Mouse (Mus musculus) kidney, postnatal 36 days (tissue): ENCODE measurements at regions not wholly inside any gene's neighbourhood (a gene's known extent, or its start where the extent isn't known, plus 50 kb on each side); places are given as distances from the start of the nearest gene placed in this dataset.
A peak's percentile ranks its signal among the peaks of the same experiment; 100 is the strongest.

ENCODE experiments used
- DNase-seq, 2 experiments: peaks; one replicate each; pipeline ENCODE4 v3.0.0; 2021 to 2022; ENCODE audit warnings: mixed read lengths in 2 of 2

- no peak for DNase-seq
These were observed 158.0 kb downstream of the Rplp1 start for GRCm38 (mm10) chr9:61756224-61756800.

- no peak for DNase-seq
These were observed 159.0 kb downstream of the Rplp1 start for GRCm38 (mm10) chr9:61755311-61755710.

DNA sequence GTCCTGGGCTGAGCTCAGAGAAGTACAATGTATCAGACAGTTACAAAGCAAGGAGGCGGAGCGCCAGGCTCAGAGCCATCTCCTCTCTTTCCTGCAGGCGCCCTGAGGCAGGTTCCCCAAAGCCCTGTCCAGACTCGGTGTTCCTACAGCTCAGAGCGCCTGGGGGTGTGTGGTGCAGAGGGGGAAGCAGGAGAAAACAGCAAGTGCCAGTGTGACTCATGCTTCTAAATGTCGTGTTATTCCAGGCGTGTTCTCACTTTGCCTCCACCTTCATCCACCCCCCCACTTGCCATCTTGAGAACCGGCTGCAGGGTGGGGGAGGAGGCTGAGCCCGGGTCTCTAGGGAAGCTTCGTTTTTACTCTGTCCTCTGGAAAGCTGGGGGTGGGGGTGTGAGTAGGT lies 160.5 kb downstream of the Rplp1 start:
- DNase-seq, result no peak

- no peak for DNase-seq
These were observed 165.1 kb downstream of the Rplp1 start for GRCm38 (mm10) chr9:61749201-61749600.

DNA sequence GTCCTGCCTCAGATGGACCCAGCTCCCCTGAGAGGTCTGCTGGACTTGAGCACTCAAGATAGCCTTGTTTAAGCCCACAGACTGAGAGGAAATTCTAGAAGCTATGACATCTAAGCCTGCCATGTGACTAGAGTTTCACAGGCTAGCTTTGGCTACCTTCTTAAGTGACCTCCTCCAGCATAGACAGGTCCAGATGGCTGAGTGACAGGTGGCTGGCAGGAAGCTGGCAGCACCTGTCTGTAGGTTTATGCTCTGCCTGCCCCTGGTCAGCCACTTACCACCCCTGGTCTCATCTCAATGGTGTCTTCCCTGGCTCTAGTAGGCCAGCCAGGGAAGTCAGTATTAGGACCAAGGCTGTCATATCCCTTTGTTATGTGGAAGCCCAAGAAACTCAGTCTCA lies 165.9 kb downstream of the Rplp1 start:
- DNase-seq, result no peak

DNA sequence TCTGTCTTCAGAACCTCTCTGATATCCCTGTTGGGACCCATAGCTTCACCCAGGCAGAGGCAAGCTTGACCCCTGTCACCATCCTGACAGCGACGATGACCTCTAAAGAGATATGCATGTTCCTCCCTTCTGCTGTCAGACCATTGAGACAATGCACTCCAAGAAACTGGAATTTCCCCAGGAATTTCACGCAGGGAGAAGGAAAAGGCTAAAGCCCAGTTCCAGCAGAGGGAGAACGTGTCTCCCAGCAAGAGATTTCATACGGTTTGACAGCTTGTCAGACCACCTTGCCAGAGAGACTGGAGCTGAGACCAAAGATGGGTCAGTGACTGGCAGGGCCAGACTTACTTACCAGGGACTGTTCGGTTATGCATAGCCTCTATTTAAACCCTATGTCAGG lies 167.9 kb downstream of the Rplp1 start:
- DNase-seq, result no peak

- peak; percentile 62 to 76 for DNase-seq
These were observed 169.0 kb downstream of the Rplp1 start for GRCm38 (mm10) chr9:61745301-61745801.

- peak; percentile 17 to 18 for DNase-seq
These were observed 180.8 kb downstream of the Rplp1 start for GRCm38 (mm10) chr9:61733540-61733939.

DNA sequence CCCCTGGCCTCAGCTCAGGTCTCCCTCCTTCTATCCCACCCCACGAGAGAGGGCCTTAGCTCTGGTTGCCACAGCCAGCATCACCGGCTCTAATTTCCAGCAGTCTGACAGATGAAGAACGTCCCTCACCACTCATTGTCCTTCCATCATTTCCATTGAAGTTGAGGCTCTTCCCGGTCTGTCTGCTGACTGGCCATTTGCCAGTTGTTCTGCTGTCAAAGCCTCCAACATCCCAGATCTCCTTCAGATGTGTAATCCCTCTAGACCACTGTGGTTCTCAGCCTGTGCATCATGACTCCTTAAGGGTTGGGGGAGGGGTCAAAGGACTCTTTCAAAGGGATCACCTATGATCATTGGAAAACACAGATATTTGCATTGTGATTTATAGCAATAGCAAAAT lies 181.6 kb downstream of the Rplp1 start:
- DNase-seq, result no peak

DNA sequence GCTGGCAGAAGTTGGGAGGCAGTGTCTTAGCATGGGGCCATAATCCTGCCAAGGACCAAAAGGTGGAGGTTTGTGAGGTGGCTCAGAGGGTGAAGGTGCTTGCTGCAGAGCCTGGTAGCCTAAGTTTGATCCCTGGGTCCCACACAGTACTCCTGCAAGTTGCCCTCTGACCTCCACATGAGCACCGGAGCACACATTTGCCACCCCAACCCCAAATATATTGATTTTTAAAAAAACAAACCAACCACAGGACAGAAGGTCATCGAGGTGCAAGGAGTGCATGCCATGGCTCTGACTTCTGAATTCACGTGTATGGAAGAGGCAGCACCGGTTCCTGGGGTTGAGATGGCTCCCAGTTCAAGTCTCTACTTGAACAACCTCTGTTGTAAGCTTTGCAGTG lies 186.2 kb downstream of the Rplp1 start:
- DNase-seq, result no peak

DNA sequence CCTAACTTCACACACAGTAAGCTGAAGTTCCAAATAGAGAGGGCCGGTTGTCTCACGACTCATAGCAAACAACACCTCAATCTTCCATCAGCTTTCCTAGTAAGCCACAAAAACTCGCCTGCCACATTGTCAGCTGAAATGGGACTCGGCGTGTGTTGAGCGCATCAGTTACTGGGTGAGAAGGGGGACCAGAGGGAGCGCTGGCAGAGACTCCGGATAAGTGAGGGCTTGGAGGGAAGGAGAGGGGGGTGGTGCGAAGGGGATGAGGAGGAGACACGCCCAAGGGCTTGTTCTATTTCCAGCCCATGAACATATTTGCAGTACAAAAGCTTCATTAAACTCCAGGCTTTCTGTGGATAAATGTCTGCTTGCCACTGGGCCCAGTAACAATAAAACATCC lies 186.7 kb downstream of the Rplp1 start:
- DNase-seq, result no peak

- DNase-seq, result no peak
These were observed 190.3 kb downstream of the Rplp1 start for GRCm38 (mm10) chr9:61724070-61724469.

DNA sequence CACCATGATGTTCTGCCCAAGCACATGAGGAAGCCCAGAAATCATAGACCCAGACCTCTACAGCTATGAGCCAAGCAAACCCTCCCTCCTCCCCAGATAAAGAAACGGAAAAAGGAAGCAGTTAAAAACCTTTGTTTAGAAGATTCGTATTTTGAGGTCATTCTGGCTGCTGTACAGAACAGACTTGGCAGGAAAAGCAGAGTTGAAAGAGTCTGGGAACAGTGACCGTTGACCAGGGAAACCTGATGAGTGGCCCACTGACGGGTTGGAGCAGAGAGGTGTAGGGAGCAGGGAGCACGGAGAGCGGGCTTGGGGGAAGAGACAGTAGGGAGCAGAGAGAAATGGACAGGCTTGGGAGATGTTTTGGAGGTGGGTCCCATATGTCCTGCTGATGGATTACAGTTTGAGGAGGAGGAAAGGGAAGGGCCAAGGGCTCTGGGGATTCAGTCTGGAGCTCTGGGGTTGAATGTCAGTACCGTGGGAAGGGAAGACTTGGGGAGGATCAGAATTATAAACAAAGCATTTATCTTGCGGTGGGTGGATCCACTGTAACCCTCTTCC lies 191.2 kb downstream of the Rplp1 start:
- DNase-seq, result peak; percentile 72 to 73

- no peak for DNase-seq
These were observed 192.5 kb downstream of the Rplp1 start for GRCm38 (mm10) chr9:61721851-61722250.

GRCm38 (mm10) chr9:61721071-61721470 lies 193.3 kb downstream of the Rplp1 start:
- no peak for DNase-seq

GRCm38 (mm10) chr9:61720206-61720605 lies 194.1 kb downstream of the Rplp1 start:
- DNase-seq, result no peak

DNA sequence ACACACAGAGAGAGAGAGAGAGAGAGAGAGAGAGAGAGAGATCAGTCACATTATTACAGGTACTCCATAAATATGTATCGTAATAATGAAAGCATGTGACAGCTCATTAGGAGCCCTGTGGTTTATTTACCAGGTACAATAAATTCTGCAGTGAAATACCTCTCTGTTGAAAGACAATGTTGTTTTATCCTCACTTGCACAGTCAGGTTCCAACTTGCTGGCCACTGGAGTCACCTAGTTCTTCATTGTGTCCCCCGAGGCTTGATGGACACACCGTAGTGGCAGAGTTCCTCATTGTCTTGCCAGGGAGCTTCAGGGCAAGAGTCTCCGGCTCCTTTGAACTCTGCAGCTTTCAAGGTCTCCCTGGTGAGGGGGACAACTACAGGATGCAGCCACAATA lies 197.6 kb downstream of the Rplp1 start:
- DNase-seq, result no peak

DNA sequence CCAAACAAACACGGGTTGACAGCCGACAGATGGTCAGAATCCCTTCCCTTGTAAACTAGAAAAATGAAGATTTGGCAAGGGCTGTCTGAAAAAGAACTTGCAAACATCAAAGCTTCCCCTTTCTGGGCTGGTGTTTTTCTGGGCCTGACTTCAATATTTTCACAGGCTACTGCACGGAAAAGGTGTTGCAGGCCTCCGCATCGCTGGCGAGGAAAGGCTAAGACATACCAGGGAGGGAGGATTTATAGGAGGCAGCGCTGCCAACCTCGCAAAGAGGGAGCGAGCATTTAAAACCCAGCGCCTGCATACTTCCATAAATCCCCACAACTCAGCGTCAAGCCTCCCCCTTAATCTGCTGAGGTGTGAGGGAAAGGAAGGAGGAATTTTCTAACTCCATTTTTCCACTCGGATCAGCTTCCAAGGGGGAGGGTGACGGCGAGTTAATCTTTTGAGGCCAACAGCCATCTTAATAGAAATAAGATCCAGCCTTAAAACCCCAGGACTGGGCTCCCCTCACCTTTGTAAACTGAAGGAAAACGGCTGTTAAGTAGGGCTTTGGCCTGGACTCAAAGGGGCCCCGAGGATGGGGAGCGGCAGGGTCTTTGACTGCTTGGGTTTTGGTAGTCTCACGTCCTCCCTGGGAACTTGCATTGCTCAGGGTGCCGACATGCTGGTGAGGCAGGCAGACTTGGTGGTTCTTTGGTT lies 199.9 kb downstream of the Rplp1 start:
- no peak for DNase-seq

- DNase-seq, result no peak
These were observed 200.5 kb downstream of the Rplp1 start for GRCm38 (mm10) chr9:61713806-61714205.

- no peak for DNase-seq
These were observed 203.0 kb downstream of the Rplp1 start for GRCm38 (mm10) chr9:61711296-61711695.

GRCm38 (mm10) chr9:61707875-61708274 lies 206.5 kb downstream of the Rplp1 start:
- DNase-seq, result peak in 1 of 2 experiments; percentile 10

GRCm38 (mm10) chr9:61707296-61707695 lies 207.0 kb downstream of the Rplp1 start:
- DNase-seq, result no peak

GRCm38 (mm10) chr9:61706263-61706755 lies 208.0 kb downstream of the Rplp1 start:
- DNase-seq, result peak; percentile 9 to 32
